Comparison of ENCODE assay signal across 10 mouse cellular contexts in the genomic region with DNA sequence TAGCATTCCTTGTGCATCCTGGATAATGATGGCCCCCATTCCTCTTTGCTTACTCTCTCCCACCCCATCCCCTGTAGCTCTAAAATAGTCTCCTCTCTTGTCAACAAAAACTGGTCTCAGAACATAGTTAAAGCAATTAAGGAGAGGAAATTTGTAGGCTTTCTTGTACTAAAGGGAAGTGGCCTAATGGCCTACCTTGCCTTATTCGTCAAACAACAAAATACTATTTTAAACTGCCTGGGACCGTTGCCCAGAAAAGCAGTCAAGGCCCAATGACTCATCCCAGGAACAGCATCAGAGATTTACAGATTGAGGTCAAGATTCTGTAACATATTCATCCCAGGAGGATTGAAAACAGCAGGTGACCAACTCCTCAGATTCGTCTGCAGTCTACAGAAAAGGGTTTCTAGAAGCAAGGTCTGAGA. TPM values are rescaled to one million over a fixed set of nuclear protein-coding genes. Genes with fewer than 3 reads are reported as not detected.
DNase-seq lines count a peak whose midpoint lies in the region; ATAC-seq and TF ChIP-seq lines count a peak whose summit lies in the region.
"Had no signal": no experiment of that assay in that cellular context is flagged by ENCODE, and none has a peak within 500 bp of the region (broad histone marks: within the 10 kb centered on the region; RNA-seq: fewer than 3 reads in every experiment).

No protein-coding gene starts in this region.

- no peak overlapping the region for H3K4me2 ChIP-seq in embryonic facial prominence, embryonic 14.5 days (ENCODE audit: low read depth, low read length)
- no peak overlapping the region for H3K4me2 ChIP-seq in kidney, postnatal 0 days (ENCODE audit: low read length)

- ATAC-seq in embryonic facial prominence, embryonic 14.5 days (ENCODE audit: low read depth) = no peak
- ATAC-seq in kidney, postnatal 0 days (replicated peaks; ENCODE audit: low FRiP score, low read depth) = peak; percentile 21; the same call in 1 of the 2 replicates

- H3K4me3 ChIP-seq in embryonic facial prominence, embryonic 14.5 days (ENCODE audit: low read depth, low read length) = no peak overlapping the region
- no peak overlapping the region for H3K4me3 ChIP-seq in embryonic facial prominence, embryonic 10.5 days
- H3K4me3 ChIP-seq in gastrocnemius, adult 2 months = no peak overlapping the region
- H3K4me3 ChIP-seq in kidney, postnatal 0 days (replicated peaks; ENCODE audit: low read depth, low read length) = no peak overlapping the region

- peak; percentile 77 for DNase-seq in embryonic facial prominence, embryonic 14.5 days (ENCODE audit: low spot score)
- no peak for DNase-seq in embryonic facial prominence, embryonic 10.5 days (ENCODE audit: low spot score)
- DNase-seq in adrenal gland, adult 8-10 months = peak; percentile 77
- peak; percentile 71 for DNase-seq in gastrocnemius, adult 2 months
- peak; percentile 78 for DNase-seq in kidney, postnatal 0 days (ENCODE audit: low spot score)
- DNase-seq in left cerebral cortex, postnatal 36 days (ENCODE audit: low spot score in 2 of 2) = no peak
- no peak for DNase-seq in spleen, postnatal 4 days (ENCODE audit: low spot score in 2 of 2)
- DNase-seq in left cerebral cortex, adult 18-20 months (ENCODE audit: low spot score in 2 of 2) = no peak

- H3K27me3 ChIP-seq in embryonic facial prominence, embryonic 14.5 days (replicated peaks; ENCODE audit: control insufficient read depth, insufficient read depth, low read length) = no peaks in the 10 kb centered on the region
- H3K27me3 ChIP-seq in embryonic facial prominence, embryonic 10.5 days (replicated peaks; ENCODE audit: low read depth, poor library complexity, severe bottlenecking) = no peaks in the 10 kb centered on the region
- no peaks in the 10 kb centered on the region for H3K27me3 ChIP-seq in kidney, postnatal 0 days (ENCODE audit: insufficient read depth, low read length)

- H3K36me3 ChIP-seq in embryonic facial prominence, embryonic 14.5 days (ENCODE audit: control insufficient read depth, insufficient read depth, low read length) = no peaks in the 10 kb centered on the region
- H3K36me3 ChIP-seq in embryonic facial prominence, embryonic 10.5 days (replicated peaks) = no peaks in the 10 kb centered on the region
- no peaks in the 10 kb centered on the region for H3K36me3 ChIP-seq in kidney, postnatal 0 days (ENCODE audit: insufficient read depth, low read length)

- no peak overlapping the region for H3K9ac ChIP-seq in embryonic facial prominence, embryonic 14.5 days (ENCODE audit: low read depth, low read length)
- no peak overlapping the region for H3K9ac ChIP-seq in kidney, postnatal 0 days (ENCODE audit: low read depth, low read length)

- H3K9me3 ChIP-seq in embryonic facial prominence, embryonic 14.5 days (ENCODE audit: control insufficient read depth, low read length) = no peaks in the 10 kb centered on the region
- H3K9me3 ChIP-seq in embryonic facial prominence, embryonic 10.5 days = no peaks in the 10 kb centered on the region
- no peaks in the 10 kb centered on the region for H3K9me3 ChIP-seq in kidney, postnatal 0 days (replicated peaks; ENCODE audit: low read length)

- TF ChIP-seq CTCF in gastrocnemius, adult 2 months (IDR thresholded peaks at IDR 0.05) = no peak
- TF ChIP-seq CTCF in kidney, postnatal 0 days (IDR thresholded peaks at IDR 0.05; ENCODE audit: low read depth) = no peak

- intact Hi-C loops in gastrocnemius, adult 2 months (cut with DNase I) = no loop called here
- intact Hi-C loops in left cerebral cortex, postnatal 36 days (cut with DNase I) = no loop called here

- whole genome bisulfite sequencing in embryonic facial prominence, embryonic 14.5 days = 45% methylated on average over 3 of the region's 3 CpGs
- WGBS in embryonic facial prominence, embryonic 10.5 days = 80% methylated on average over 3 of the region's 3 CpGs
- WGBS in kidney, postnatal 0 days = 41% methylated on average over 3 of the region's 3 CpGs

- peak overlapping the region; percentile 18; the same call in 1 of the 2 replicates for H3K27ac ChIP-seq in embryonic facial prominence, embryonic 14.5 days (replicated peaks; ENCODE audit: low read depth, low read length)
- H3K27ac ChIP-seq in embryonic facial prominence, embryonic 10.5 days (replicated peaks) = no peak overlapping the region
- H3K27ac ChIP-seq in gastrocnemius, adult 2 months = peak overlapping the region; percentile 85
- 0 out of 2 replicates have a peak overlapping the region, but pooled peaks have one; percentile 42 for H3K27ac ChIP-seq in kidney, postnatal 0 days

- H3K4me1 ChIP-seq in embryonic facial prominence, embryonic 14.5 days (ENCODE audit: control insufficient read depth, insufficient read depth, low read length) = no peaks in the 10 kb centered on the region
- no peaks in the 10 kb centered on the region for H3K4me1 ChIP-seq in embryonic facial prominence, embryonic 10.5 days
- H3K4me1 ChIP-seq in kidney, postnatal 0 days (replicated peaks; ENCODE audit: insufficient read depth, low read length) = no peaks in the 10 kb centered on the region

RNA-seq across cellular contexts. Expression of a gene that starts 13.2 kb away (rescaled TPM):
- polyA plus RNA-seq in embryonic facial prominence, embryonic 14.5 days (2014; fragmentation: Nextera tagmentation; extraction: Ambion mirVana) = 0.18 and 0.29 TPM in 2 replicates
- polyA plus RNA-seq in embryonic facial prominence, embryonic 10.5 days (2016; fragmentation: Nextera tagmentation; extraction: Ambion mirVana) = not detected in 2 replicates
- total RNA-seq in adrenal gland, adult 8-10 months (2022) = under 1 TPM in 1 of 4 experiments, not detected in 3; 0.13 TPM
- total RNA-seq in gastrocnemius, adult 2 months (2021) = not detected
- polyA plus RNA-seq in kidney, postnatal 0 days (2015; fragmentation: Nextera tagmentation; extraction: Ambion mirVana) = 0.06 TPM in 1 of 2 replicates, not detected in the other
- total RNA-seq in left cerebral cortex, postnatal 36 days (2021) = not detected
- not detected for total RNA-seq in left cerebral cortex, adult 18-20 months (2021)
- total RNA-seq: liver, adult 2 months had no signal
- polyA plus RNA-seq: liver, adult 2 months; small intestine, adult 2 months had no signal

Comparison
In these comparisons a context has a peak if more than half of its experiments do, and no peak if none do; other contexts are left out.
1. DNase-seq: peak in embryonic facial prominence, embryonic 14.5 days (single experiment), adrenal gland, adult 8-10 months (single experiment), gastrocnemius, adult 2 months (single experiment) and kidney, postnatal 0 days (single experiment); none in embryonic facial prominence, embryonic 10.5 days (single experiment), left cerebral cortex, postnatal 36 days (0 of 2), spleen, postnatal 4 days (0 of 2) and left cerebral cortex, adult 18-20 months (0 of 2).